Mouse (Mus musculus): Measurements from ENCODE around the gene Mycn. TPM values are rescaled to one million over a fixed set of nuclear protein-coding genes. Genes with fewer than 3 reads are reported as not detected.

Mycn gene
- polyA plus RNA-seq, 1 experiment from 2014 or later, result 115 TPM

DNA sequence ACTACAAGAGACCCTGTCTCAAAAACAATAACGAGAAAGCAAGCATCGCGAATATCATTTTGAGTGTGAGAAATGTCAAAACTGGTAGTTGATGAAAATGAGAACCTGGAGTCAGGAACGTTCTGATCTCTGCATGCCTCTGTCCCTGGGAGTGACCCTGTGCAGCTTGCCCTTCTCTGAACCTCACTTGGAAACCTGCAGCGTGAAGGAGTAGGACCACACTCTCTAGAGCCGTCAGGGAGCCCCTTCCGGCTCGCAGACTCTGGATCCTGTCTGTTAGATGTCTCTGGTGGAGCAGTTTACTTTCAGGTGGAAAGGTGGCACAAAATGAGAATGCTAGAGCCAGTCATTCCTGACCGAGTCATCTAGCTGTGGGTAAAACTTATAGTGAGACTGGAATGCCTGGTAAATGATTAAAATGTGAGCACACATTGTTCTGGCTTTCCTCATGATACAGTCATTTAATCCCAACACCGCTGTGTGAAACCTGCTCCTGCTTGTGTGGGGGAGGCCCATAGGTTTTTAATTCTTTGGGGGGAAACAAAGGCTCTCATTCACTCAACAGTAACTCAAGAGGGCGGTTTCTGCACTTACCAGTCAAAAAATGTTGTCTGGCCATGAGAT lies 31.2 kb downstream of the Mycn start:
- WGBS, result 76% methylated on average over 11 of the region's 11 CpGs
- H3K4me3 ChIP-seq (ENCODE audit: low read depth, low read length), result no peak overlapping the region
- DNase-seq (ENCODE audit: low spot score) (no peak), ATAC-seq (ENCODE audit: insufficient number of reproducible peaks, low FRiP score, low TSS enrichment, low read depth) (no peak)
- no peaks in the 10 kb centered on the region for H3K9me3 ChIP-seq (ENCODE audit: control insufficient read depth, low read length)
- no peak overlapping the region for H3K27ac ChIP-seq (replicated peaks; ENCODE audit: low read depth, low read length)
- no peak overlapping the region for H3K9ac ChIP-seq (ENCODE audit: low read length)
- H3K4me2 ChIP-seq (ENCODE audit: low read depth, severe bottlenecking), result no peak overlapping the region
- H3K4me1 ChIP-seq (ENCODE audit: control insufficient read depth, insufficient read depth, low read length), result peaks cover 12% of the 10 kb centered on the region; the same call in 1 of the 2 replicates
- no peaks in the 10 kb centered on the region for H3K27me3 ChIP-seq (ENCODE audit: control insufficient read depth, insufficient read depth, low read length)
- no peaks in the 10 kb centered on the region for H3K36me3 ChIP-seq (ENCODE audit: control insufficient read depth, insufficient read depth, low read length)

DNA sequence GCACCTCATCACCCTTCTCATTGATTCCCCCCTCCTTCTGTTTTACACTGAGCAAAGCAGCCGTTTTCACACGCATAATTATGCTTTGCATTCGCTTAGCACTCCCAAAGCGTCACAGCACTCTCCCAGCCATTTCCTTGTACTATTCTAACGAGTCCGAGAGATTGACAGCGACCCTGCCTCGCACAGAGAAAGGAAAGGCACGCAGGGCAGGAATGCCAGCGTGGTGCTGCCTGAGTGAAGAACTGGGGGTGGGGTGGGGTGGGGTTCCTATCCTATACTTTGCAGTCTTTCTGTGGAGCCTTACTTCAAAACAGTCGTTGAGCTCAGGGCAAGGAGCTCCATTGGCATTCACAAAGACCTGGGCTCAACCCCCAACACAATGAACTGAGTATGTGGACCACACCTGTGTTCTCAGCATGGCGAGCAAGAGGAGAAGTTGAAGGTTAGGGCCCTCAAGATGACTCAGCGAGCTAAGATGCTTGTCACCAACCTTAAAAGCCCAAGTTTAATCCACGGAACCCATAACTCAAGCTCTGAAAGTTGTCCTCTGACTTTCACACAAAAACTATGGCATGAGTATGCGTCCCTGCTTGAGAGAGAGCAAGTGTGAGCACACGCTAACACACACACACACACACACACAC lies 32.0 kb downstream of the Mycn start:
- H3K9me3 ChIP-seq (ENCODE audit: control insufficient read depth, low read length), result no peaks in the 10 kb centered on the region
- no peak for DNase-seq (ENCODE audit: low spot score)
- 57% methylated on average over 16 of the region's 16 CpGs for WGBS
- no peaks in the 10 kb centered on the region for H3K36me3 ChIP-seq (ENCODE audit: control insufficient read depth, insufficient read depth, low read length)
- no peaks in the 10 kb centered on the region for H3K27me3 ChIP-seq (ENCODE audit: control insufficient read depth, insufficient read depth, low read length)
- H3K27ac ChIP-seq (replicated peaks; ENCODE audit: low read depth, low read length), result no peak overlapping the region
- H3K4me1 ChIP-seq (ENCODE audit: control insufficient read depth, insufficient read depth, low read length), result peaks cover 16% of the 10 kb centered on the region
- H3K4me2 ChIP-seq (ENCODE audit: low read depth, severe bottlenecking), result no peak overlapping the region
- ATAC-seq (ENCODE audit: insufficient number of reproducible peaks, low FRiP score, low TSS enrichment, low read depth), result no peak
- no peak overlapping the region for H3K4me3 ChIP-seq (ENCODE audit: low read depth, low read length)
- no peak overlapping the region for H3K9ac ChIP-seq (ENCODE audit: low read length)

DNA sequence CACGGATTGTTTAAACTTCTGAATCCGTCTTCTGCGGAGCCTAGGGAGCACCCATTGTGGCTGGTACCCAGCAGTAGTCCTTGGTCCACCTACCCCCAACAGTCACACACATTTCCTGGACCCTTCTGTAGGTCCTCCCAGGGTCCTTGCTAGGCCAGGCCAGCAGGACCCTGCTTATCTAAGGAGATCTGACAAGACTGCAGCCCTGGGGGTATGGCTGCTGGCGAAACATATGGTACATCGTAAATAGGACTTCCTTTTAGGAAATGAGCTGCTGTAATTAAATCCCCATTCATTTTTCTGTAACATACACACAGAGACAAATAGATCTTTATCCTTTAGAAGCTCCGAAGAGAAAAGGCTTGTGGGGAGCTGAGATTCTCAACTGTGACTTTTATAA lies 34.9 kb downstream of the Mycn start:
- Histone ChIP-seq H3K4me2 (ENCODE audit: low read depth, severe bottlenecking) (no peak overlapping the region), H3K27me3 (ENCODE audit: control insufficient read depth, insufficient read depth, low read length) (no peaks in the 10 kb centered on the region), H3K9ac (ENCODE audit: low read length) (no peak overlapping the region), H3K9me3 (ENCODE audit: control insufficient read depth, low read length) (no peaks in the 10 kb centered on the region), H3K4me1 (ENCODE audit: control insufficient read depth, insufficient read depth, low read length) (peaks cover 24% of the 10 kb centered on the region), H3K36me3 (ENCODE audit: control insufficient read depth, insufficient read depth, low read length) (no peaks in the 10 kb centered on the region; the same call in 1 of the 2 replicates), H3K4me3 (ENCODE audit: low read depth, low read length) (no peak overlapping the region), H3K27ac (replicated peaks; ENCODE audit: low read depth, low read length) (no peak overlapping the region)
- ATAC-seq (ENCODE audit: insufficient number of reproducible peaks, low FRiP score, low TSS enrichment, low read depth), result no peak
- 30% methylated on average over 6 of the region's 6 CpGs for WGBS
- DNase-seq (ENCODE audit: low spot score), result peak; percentile 43

DNA sequence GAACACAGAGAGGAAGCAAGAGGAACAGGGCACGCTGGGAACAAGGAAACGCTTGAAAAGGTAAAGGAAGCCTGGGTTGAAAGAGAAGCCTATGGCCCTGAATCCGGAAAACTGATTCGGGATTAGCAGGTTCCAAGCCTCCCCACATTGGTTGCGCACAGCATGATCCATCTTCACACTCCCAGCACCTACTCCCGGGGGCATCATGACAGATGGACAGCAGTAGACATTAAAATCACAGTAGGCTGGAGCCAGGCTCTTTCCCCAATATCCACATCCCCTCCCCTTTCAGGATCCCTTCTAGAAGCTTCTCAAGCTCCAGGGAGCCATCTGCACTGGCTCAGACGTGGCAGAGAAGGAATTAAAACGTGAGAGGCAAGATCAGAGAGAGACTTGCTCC lies 35.4 kb downstream of the Mycn start:
- DNase-seq (ENCODE audit: low spot score), result no peak
- no peaks in the 10 kb centered on the region for H3K27me3 ChIP-seq (ENCODE audit: control insufficient read depth, insufficient read depth, low read length)
- no peak overlapping the region for H3K4me2 ChIP-seq (ENCODE audit: low read depth, severe bottlenecking)
- WGBS, result 47% methylated on average over 8 of the region's 8 CpGs
- H3K4me1 ChIP-seq (ENCODE audit: control insufficient read depth, insufficient read depth, low read length), result peaks cover 24% of the 10 kb centered on the region
- H3K9ac ChIP-seq (ENCODE audit: low read length), result no peak overlapping the region
- H3K9me3 ChIP-seq (ENCODE audit: control insufficient read depth, low read length), result no peaks in the 10 kb centered on the region
- no peak overlapping the region for H3K27ac ChIP-seq (replicated peaks; ENCODE audit: low read depth, low read length)
- no peak for ATAC-seq (ENCODE audit: insufficient number of reproducible peaks, low FRiP score, low TSS enrichment, low read depth)
- H3K36me3 ChIP-seq (ENCODE audit: control insufficient read depth, insufficient read depth, low read length), result no peaks in the 10 kb centered on the region; the same call in 1 of the 2 replicates
- H3K4me3 ChIP-seq (ENCODE audit: low read depth, low read length), result no peak overlapping the region

DNA sequence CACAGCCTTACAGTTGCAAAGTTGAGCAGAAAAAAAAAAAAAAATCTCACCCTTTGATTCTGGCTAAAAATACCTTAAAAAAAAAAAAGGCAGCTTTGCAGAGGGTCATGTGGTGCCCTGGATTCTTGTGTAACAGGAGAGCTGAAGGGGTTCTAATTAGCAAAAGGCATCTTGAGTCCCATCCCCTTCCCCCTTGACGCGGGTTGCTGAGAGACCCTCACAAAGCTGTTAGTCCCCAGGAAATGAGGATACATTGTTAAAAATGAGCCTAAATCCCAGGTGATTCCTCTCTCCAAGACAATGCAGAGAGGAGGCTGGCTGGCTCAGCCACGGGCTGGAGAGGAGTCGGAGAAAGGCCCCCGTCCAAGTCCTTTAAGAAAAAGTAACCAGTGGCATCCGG lies 36.6 kb downstream of the Mycn start:
- H3K4me2 ChIP-seq (ENCODE audit: low read depth, severe bottlenecking), result no peak overlapping the region
- WGBS, result 34% methylated on average over 6 of the region's 6 CpGs
- no peak overlapping the region for H3K4me3 ChIP-seq (ENCODE audit: low read depth, low read length)

DNA sequence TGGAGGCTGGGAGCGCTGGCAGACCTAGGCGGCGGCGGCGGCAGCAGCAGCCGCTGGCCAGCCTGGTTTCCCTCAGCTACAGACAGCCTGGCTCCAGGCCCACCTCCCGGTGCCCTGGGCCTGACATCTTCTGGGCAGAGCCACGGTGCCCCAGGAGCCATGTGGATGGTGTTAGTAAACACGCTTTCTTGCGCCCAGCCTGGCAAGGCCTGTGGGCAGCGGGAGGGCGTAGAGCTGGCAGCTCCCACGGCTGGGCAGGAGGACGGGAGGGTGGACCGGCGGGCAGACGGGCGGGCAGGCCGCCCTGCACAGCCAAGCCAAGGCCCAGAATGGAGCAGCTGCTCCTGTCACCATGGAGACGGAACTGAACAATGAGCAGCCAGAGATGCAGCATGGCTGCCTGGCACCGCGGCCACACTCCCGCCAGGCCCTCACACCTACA lies 37.2 kb downstream of the Mycn start:
- Histone ChIP-seq H3K36me3 (ENCODE audit: control insufficient read depth, insufficient read depth, low read length) (no peaks in the 10 kb centered on the region; the same call in 1 of the 2 replicates), H3K27me3 (ENCODE audit: control insufficient read depth, insufficient read depth, low read length) (no peaks in the 10 kb centered on the region), H3K4me3 (ENCODE audit: low read depth, low read length) (peak overlapping the region; percentile 16; the same call in 1 of the 2 replicates), H3K4me1 (ENCODE audit: control insufficient read depth, insufficient read depth, low read length) (peaks cover 24% of the 10 kb centered on the region), H3K4me2 (ENCODE audit: low read depth, severe bottlenecking) (peak overlapping the region; percentile 54), H3K9me3 (ENCODE audit: control insufficient read depth, low read length) (no peaks in the 10 kb centered on the region), H3K9ac (ENCODE audit: low read length) (peak overlapping the region; percentile 62), H3K27ac (replicated peaks; ENCODE audit: low read depth, low read length) (peak overlapping the region; percentile 52)
- WGBS, result 6% methylated on average over 23 of the region's 23 CpGs
- ATAC-seq (ENCODE audit: insufficient number of reproducible peaks, low FRiP score, low TSS enrichment, low read depth) (peak; percentile 81; the same call in 1 of the 2 replicates), DNase-seq (ENCODE audit: low spot score) (peak; percentile 79)

More for the DNA sequence above, 36.6 kb downstream of the Mycn start:
- Histone ChIP-seq H3K36me3 (ENCODE audit: control insufficient read depth, insufficient read depth, low read length) (no peaks in the 10 kb centered on the region; the same call in 1 of the 2 replicates), H3K27me3 (ENCODE audit: control insufficient read depth, insufficient read depth, low read length) (no peaks in the 10 kb centered on the region), H3K9ac (ENCODE audit: low read length) (no peak overlapping the region), H3K4me1 (ENCODE audit: control insufficient read depth, insufficient read depth, low read length) (peaks cover 24% of the 10 kb centered on the region), H3K27ac (replicated peaks; ENCODE audit: low read depth, low read length) (no peak overlapping the region), H3K9me3 (ENCODE audit: control insufficient read depth, low read length) (no peaks in the 10 kb centered on the region)
- ATAC-seq (ENCODE audit: insufficient number of reproducible peaks, low FRiP score, low TSS enrichment, low read depth), result no peak
- peak; percentile 31 for DNase-seq (ENCODE audit: low spot score)

DNA sequence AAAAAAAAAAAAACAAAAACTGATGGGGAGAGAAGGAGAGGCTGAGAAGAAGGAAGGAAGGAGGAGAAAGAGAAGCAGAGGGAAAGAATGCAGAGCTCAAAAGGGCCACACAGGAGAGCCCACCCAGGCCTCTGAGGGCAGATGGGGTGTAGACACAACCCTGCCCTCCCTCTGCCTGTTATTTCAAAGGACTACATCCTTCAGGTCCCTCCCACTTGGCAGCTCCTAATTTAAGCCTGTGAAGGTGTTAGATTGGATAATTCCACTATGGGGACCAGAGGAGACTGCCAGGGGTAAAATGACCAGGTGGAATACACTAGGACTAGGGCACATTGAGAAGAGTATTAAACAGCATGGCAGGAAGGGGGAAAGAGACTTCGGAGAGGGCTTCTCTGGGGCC lies 37.6 kb downstream of the Mycn start:
- no peak for ATAC-seq (ENCODE audit: insufficient number of reproducible peaks, low FRiP score, low TSS enrichment, low read depth)
- no peak for DNase-seq (ENCODE audit: low spot score)
- Histone ChIP-seq H3K4me1 (ENCODE audit: control insufficient read depth, insufficient read depth, low read length) (peaks cover 24% of the 10 kb centered on the region), H3K9ac (ENCODE audit: low read length) (peak overlapping the region; percentile 62; the same call in 1 of the 2 replicates), H3K27ac (replicated peaks; ENCODE audit: low read depth, low read length) (peak overlapping the region; percentile 52; the same call in 1 of the 2 replicates), H3K4me3 (ENCODE audit: low read depth, low read length) (no peak overlapping the region), H3K27me3 (ENCODE audit: control insufficient read depth, insufficient read depth, low read length) (no peaks in the 10 kb centered on the region), H3K36me3 (ENCODE audit: control insufficient read depth, insufficient read depth, low read length) (no peaks in the 10 kb centered on the region; the same call in 1 of the 2 replicates), H3K4me2 (ENCODE audit: low read depth, severe bottlenecking) (peak overlapping the region; percentile 54; the same call in 1 of the 2 replicates), H3K9me3 (ENCODE audit: control insufficient read depth, low read length) (no peaks in the 10 kb centered on the region)
- WGBS, result 0% methylated on average over 1 of the region's 1 CpGs

DNA sequence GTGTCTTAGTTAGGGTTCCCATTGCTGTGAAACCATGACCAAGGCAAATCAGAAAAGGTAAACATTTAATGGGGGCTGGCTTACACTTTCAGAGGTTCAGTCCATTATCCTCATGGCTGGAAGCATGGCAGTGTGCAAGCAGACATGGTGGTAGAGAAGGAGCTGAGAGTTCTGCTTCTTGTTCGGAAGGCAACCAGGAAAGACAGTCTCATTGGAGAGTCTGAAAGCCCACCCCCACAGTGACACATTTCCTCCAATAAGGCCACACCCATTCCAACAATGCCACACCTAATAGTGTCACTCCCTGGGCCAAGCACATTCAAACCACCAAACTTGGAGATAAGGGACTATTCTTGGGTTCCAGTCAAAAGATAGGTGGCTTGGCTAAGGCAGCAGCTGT lies 39.3 kb downstream of the Mycn start:
- no peaks in the 10 kb centered on the region for H3K9me3 ChIP-seq (ENCODE audit: control insufficient read depth, low read length)
- H3K36me3 ChIP-seq (ENCODE audit: control insufficient read depth, insufficient read depth, low read length), result no peaks in the 10 kb centered on the region; the same call in 1 of the 2 replicates
- H3K9ac ChIP-seq (ENCODE audit: low read length), result no peak overlapping the region
- no peak overlapping the region for H3K4me2 ChIP-seq (ENCODE audit: low read depth, severe bottlenecking)
- H3K27me3 ChIP-seq (ENCODE audit: control insufficient read depth, insufficient read depth, low read length), result no peaks in the 10 kb centered on the region
- ATAC-seq (ENCODE audit: insufficient number of reproducible peaks, low FRiP score, low TSS enrichment, low read depth) (no peak), DNase-seq (ENCODE audit: low spot score) (no peak)
- peaks cover 24% of the 10 kb centered on the region for H3K4me1 ChIP-seq (ENCODE audit: control insufficient read depth, insufficient read depth, low read length)
- WGBS, result 79% methylated on average over 1 of the region's 1 CpGs
- no peak overlapping the region for H3K4me3 ChIP-seq (ENCODE audit: low read depth, low read length)
- H3K27ac ChIP-seq (replicated peaks; ENCODE audit: low read depth, low read length), result no peak overlapping the region
